Mouse (Mus musculus): Measurements from ENCODE around the gene Ramp2.

Gene Ramp2

GRCm38 (mm10) chr11:101302004-101302798 lies 56.4 kb downstream of the Ramp2 start, which contains the start of gene Becn1:
TSS of gene Becn1 (minus strand) at chr11:101302286.
- intact Hi-C loops (cut with DNase I): loop anchor here (2.0 kb wide), 1 partner anchor 89 kb away; no protein-coding TSS in a partner anchor

- intact Hi-C loops (cut with DNase I): no loop called here
Measured at GRCm38 (mm10) chr11:101307744-101308143, 61.9 kb downstream of the Ramp2 start.

All from adrenal gland (tissue).